Mouse (Mus musculus) embryonic facial prominence, embryonic 10.5 days (tissue): ENCODE data around the gene Naif1. TPM values are rescaled to one million over a fixed set of nuclear protein-coding genes. Genes with fewer than 3 reads are reported as not detected.

Source experiments
- DNase-seq: peaks from one replicate; pipeline ENCODE4 v3.0.0-alpha.2; 2017; ENCODE audit warnings: low spot score
- H3K27ac ChIP-seq: fragments of 300-500 bp; sonication (generic); replicated peaks from 2 replicates; pipeline ENCODE4 v1.5.1; 2016; ENCODE audit warnings: mild to moderate bottlenecking
- H3K27me3 ChIP-seq: fragments of 300-500 bp; sonication (generic); replicated peaks from 2 replicates; pipeline ENCODE4 v1.6.1; 2016; ENCODE audit warnings: low read depth, mild to moderate bottlenecking; ENCODE audit not compliant: poor library complexity, severe bottlenecking
- H3K36me3 ChIP-seq: fragments of 300-500 bp; sonication (generic); replicated peaks from 2 replicates; pipeline ENCODE4 v1.6.1; 2016; ENCODE audit warnings: mild to moderate bottlenecking, moderate library complexity
- H3K4me1 ChIP-seq: fragments of 300-500 bp; sonication (generic); 2 replicates; pipeline ENCODE4 v1.6.1; 2016
- H3K4me3 ChIP-seq: fragments of 300-500 bp; sonication (generic); 2 replicates; pipeline ENCODE4 v1.5.1; 2016; ENCODE audit warnings: mild to moderate bottlenecking, moderate library complexity
- H3K9me3 ChIP-seq: fragments of 300-500 bp; sonication (generic); 2 replicates; pipeline ENCODE4 v1.6.1; 2016; ENCODE audit warnings: mild to moderate bottlenecking
- WGBS: fragments of 180-500 bp; shearing (Covaris S2); methylation state at CpG from one replicate; pipeline ENCODE4 v1.1.7; 2016; 5-methylcytosine and 5-hydroxymethylcytosine counted together
- polyA plus RNA-seq: library from polyadenylated mRNA; unstranded; fragments of >200 nt; fragmentation: Nextera tagmentation; extraction: Ambion mirVana; gene quantifications from 2 replicates; pipeline ENCODE4 v1.2.1, GENCODE M21; 2016

The Naif1 gene
- polyA plus RNA-seq, 1 experiment from 2014 or later: 6.8 TPM

- Histone ChIP-seq H3K9me3 (no peaks in the 10 kb centered on the region), H3K4me1 (peaks cover 46% of the 10 kb centered on the region), H3K27me3 (no peaks in the 10 kb centered on the region), H3K27ac (peak overlapping the region; percentile 85), H3K4me3 (peak overlapping the region; percentile 64), H3K36me3 (peaks cover 15% of the 10 kb centered on the region)
- 10% methylated on average over 18 of the region's 18 CpGs for WGBS
- DNase-seq: peak; percentile 93
These were observed 19.3 kb upstream of the Naif1 start for GRCm38 (mm10) chr2:32430701-32431676.

DNA sequence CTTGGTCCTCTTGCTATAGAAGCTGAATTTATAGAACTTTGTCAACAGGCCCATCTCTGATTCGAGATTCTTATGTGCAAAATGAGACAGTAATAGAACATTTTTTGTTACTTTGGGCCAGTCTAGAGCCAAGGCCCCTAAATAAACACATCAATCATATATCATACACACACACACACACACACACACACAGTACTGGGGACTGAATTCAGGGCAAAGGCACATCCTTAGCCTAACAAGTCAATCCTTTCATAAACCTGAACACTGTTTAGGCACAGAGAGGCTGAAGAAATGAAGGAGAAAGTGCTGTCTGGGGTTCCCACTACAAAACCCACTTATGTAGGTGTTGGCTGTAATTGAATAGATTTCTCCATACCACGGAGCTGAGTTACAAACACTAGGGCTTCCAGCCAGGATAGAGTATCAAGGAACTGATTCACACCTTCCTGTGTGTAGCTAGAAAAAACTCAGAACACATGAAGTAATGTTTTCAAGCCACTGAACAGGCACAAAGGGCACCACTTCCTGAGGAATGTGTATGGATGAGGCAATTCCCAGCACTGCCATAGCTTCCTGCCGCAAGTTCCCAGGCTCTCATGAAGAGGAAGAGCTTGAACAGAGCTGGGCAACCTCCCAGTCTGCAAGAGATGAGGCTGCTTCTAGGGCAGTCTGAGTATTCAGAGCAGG is 13.4 kb upstream of the Naif1 start:
- peak overlapping the region; percentile 44 for H3K27ac ChIP-seq
- 67% methylated on average over 3 of the region's 3 CpGs for WGBS
- H3K36me3 ChIP-seq: no peaks in the 10 kb centered on the region
- H3K4me3 ChIP-seq: no peak overlapping the region
- H3K27me3 ChIP-seq: no peaks in the 10 kb centered on the region
- H3K9me3 ChIP-seq: no peaks in the 10 kb centered on the region
- H3K4me1 ChIP-seq: peaks cover 39% of the 10 kb centered on the region
- no peak for DNase-seq

- Histone ChIP-seq H3K9me3 (no peaks in the 10 kb centered on the region), H3K27me3 (no peaks in the 10 kb centered on the region), H3K36me3 (no peaks in the 10 kb centered on the region), H3K27ac (peak overlapping the region; percentile 44; the same call in 1 of the 2 replicates), H3K4me3 (no peak overlapping the region), H3K4me1 (peaks cover 39% of the 10 kb centered on the region)
- WGBS: 82% methylated on average over 2 of the region's 2 CpGs
- no peak for DNase-seq
These were observed 12.6 kb upstream of the Naif1 start for GRCm38 (mm10) chr2:32437612-32438166.

DNA sequence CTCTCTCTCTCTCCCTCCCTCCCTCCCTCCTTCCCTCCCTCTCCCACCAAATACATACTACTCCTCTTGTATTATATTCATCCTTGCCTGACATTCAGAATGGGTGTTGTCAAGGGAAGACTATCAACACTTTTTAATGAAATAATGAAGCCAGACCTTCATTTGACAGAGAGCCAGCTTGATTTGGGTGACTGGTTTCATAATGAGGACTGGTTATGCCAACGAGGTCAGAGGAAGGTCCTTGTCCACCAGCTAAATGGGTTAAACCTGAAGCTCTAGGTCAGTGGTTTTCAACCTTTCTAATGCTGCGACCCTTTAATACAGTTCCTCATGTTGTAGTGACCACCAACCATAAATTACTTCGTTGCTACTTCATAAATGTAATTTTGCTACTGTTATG is 11.5 kb upstream of the Naif1 start:
- no peak for DNase-seq
- Histone ChIP-seq H3K36me3 (0 out of 2 replicates have a peak, but pooled peaks cover 2% of the 10 kb centered on the region), H3K4me3 (no peak overlapping the region), H3K27me3 (no peaks in the 10 kb centered on the region), H3K27ac (no peak overlapping the region), H3K9me3 (no peaks in the 10 kb centered on the region), H3K4me1 (peaks cover 39% of the 10 kb centered on the region)
- 83% methylated on average over 3 of the region's 3 CpGs for WGBS

- Histone ChIP-seq H3K27ac (no peak overlapping the region), H3K27me3 (no peaks in the 10 kb centered on the region), H3K4me3 (no peak overlapping the region), H3K4me1 (peaks cover 39% of the 10 kb centered on the region), H3K36me3 (0 out of 2 replicates have a peak, but pooled peaks cover 6% of the 10 kb centered on the region), H3K9me3 (no peaks in the 10 kb centered on the region)
- DNase-seq: no peak
- 53% methylated on average over 6 of the region's 6 CpGs for WGBS
These were observed 11.1 kb upstream of the Naif1 start for GRCm38 (mm10) chr2:32439177-32439576.

DNA sequence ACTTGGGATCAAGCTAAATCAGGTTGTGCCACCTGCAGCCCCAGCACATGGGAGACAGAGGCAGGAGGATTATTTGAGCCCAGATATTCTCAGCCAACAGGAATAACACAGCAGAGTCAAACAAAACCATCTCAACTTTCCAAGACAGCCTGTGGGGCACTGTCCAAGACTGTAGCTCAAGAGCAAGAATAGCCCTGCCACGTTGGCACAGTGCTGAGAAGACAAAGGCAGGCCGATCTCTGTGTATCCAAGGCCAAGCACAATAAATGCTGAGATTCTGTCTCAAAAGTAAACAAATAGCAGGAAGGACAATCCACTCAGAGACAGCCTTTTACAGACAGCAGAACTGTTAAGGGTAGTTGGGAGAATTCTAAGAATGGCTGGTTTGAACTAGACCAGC is 10.1 kb upstream of the Naif1 start:
- Histone ChIP-seq H3K9me3 (no peaks in the 10 kb centered on the region), H3K4me3 (no peak overlapping the region), H3K4me1 (peaks cover 39% of the 10 kb centered on the region), H3K27ac (0 out of 2 replicates have a peak overlapping the region, but pooled peaks have one; percentile 15), H3K36me3 (peaks cover 16% of the 10 kb centered on the region; the same call in 1 of the 2 replicates), H3K27me3 (no peaks in the 10 kb centered on the region)
- 74% methylated on average over 2 of the region's 2 CpGs for WGBS
- DNase-seq: no peak

GRCm38 (mm10) chr2:32440632-32441031 is 9.6 kb upstream of the Naif1 start:
- Histone ChIP-seq H3K36me3 (peaks cover 21% of the 10 kb centered on the region; the same call in 1 of the 2 replicates), H3K27me3 (no peaks in the 10 kb centered on the region), H3K4me1 (peaks cover 39% of the 10 kb centered on the region), H3K9me3 (no peaks in the 10 kb centered on the region), H3K4me3 (no peak overlapping the region), H3K27ac (no peak overlapping the region)
- WGBS: 94% methylated on average over 1 of the region's 1 CpGs
- no peak for DNase-seq

DNA sequence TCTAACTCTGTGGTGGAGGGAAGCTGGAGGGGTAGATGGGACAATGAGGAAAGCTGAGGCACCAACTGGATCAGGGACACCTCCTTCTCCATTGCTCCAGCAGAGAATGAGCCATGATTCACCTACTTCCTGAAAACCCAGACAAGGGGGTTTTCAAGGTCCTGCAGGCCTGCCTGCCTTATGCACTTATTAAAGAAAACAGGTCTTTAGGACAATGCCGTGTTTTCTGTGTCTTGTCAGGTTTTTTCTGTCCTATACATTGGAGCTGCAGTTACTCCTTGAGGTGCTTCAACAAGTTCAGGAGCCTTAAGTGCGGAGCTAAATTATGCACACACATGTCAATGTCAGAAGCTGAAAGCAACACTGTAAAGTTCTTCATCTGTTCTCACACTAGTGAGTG is 8.7 kb upstream of the Naif1 start:
- H3K27me3 ChIP-seq: no peaks in the 10 kb centered on the region
- no peak overlapping the region for H3K27ac ChIP-seq
- H3K36me3 ChIP-seq: peaks cover 26% of the 10 kb centered on the region; the same call in 1 of the 2 replicates
- WGBS: 93% methylated on average over 2 of the region's 2 CpGs
- no peak overlapping the region for H3K4me3 ChIP-seq
- H3K4me1 ChIP-seq: peaks cover 39% of the 10 kb centered on the region
- no peaks in the 10 kb centered on the region for H3K9me3 ChIP-seq
- DNase-seq: no peak

DNA sequence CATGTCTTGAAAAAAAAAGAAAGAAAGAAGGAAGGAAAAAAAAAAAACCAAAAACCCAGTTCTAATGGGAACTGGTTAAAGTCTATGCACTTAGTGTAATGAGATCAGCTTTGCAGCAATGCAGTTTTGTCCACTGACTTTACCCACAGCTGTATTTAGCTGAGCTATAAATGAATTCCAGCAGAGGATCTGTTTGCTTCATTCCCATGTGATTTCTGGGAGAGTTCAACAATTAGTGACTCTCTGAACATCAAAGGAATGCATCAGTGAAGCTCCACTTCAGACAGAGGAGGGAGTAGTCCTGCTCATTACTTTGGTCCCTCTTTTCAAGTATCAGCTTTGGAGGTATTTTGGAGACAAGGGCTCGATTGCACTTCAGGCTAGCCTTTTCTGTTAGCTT is 4.7 kb upstream of the Naif1 start:
- DNase-seq: no peak
- H3K4me1 ChIP-seq: peaks cover 23% of the 10 kb centered on the region
- H3K4me3 ChIP-seq: no peak overlapping the region
- H3K36me3 ChIP-seq: peaks cover 35% of the 10 kb centered on the region; the same call in 1 of the 2 replicates
- 84% methylated on average over 1 of the region's 1 CpGs for WGBS
- no peaks in the 10 kb centered on the region for H3K27me3 ChIP-seq
- no peaks in the 10 kb centered on the region for H3K9me3 ChIP-seq
- H3K27ac ChIP-seq: no peak overlapping the region

GRCm38 (mm10) chr2:32447264-32447936 is 2.9 kb upstream of the Naif1 start:
- Histone ChIP-seq H3K4me3 (no peak overlapping the region), H3K27ac (0 out of 2 replicates have a peak overlapping the region, but pooled peaks have one; percentile 41), H3K27me3 (no peaks in the 10 kb centered on the region), H3K9me3 (no peaks in the 10 kb centered on the region), H3K4me1 (peaks cover 30% of the 10 kb centered on the region), H3K36me3 (peaks cover 35% of the 10 kb centered on the region; the same call in 1 of the 2 replicates)
- 82% methylated on average over 9 of the region's 9 CpGs for WGBS
- no peak for DNase-seq

- Histone ChIP-seq H3K4me3 (no peak overlapping the region), H3K27ac (no peak overlapping the region)
- 85% methylated on average over 1 of the region's 1 CpGs for WGBS
These were observed 1.8 kb upstream of the Naif1 start for GRCm38 (mm10) chr2:32448480-32448879.

More at GRCm38 (mm10) chr2:32448480-32448879, 1.8 kb upstream of the Naif1 start:
- Histone ChIP-seq H3K9me3 (no peaks in the 10 kb centered on the region), H3K27me3 (no peaks in the 10 kb centered on the region), H3K4me1 (peaks cover 41% of the 10 kb centered on the region), H3K36me3 (peaks cover 35% of the 10 kb centered on the region; the same call in 1 of the 2 replicates)
- no peak for DNase-seq
